Mouse (Mus musculus): Measurements from ENCODE around the gene Slc2a8.

DNA sequence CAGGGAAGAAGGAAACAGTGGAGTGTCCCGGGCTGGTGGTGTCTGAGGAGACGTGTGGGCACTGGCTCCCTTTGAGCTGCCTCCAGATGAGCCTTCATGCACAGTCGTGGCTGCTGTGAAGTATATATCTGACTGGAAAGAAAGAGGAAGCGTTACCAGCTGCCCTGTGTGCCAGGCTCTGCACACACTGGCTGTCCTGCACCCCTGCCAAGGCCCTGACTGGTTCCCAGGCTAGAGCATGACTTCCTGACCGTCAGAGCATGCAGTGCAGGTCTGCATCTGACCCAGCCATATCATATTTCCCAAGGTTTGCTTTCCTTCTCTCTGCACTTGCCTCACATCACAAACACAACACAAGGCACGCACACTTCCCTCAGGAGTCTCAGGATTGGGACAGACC is 10.2 kb upstream of the Slc2a8 start:
- TF ChIP-seq POLR2A (IDR thresholded peaks at IDR 0.05; ENCODE audit: borderline replicate concordance, control insufficient read depth, low read depth, low read length) (no peak), CTCF (IDR thresholded peaks at IDR 0.05; ENCODE audit: control insufficient read depth, insufficient read depth, low read length) (no peak)

All from bone marrow, adult 2 months (tissue).